Mouse (Mus musculus): ENCODE results near the gene Dnajc16.

GRCm38 (mm10) chr4:141826060-141826459 lies 35.3 kb upstream of the Dnajc16 start, which contains the start of gene Cela2a:
- TF ChIP-seq HCFC1 (IDR thresholded peaks at IDR 0.05; ENCODE audit: borderline replicate concordance, insufficient read depth, low read length) = no peak
- no peak for TF ChIP-seq CHD2 (IDR thresholded peaks at IDR 0.05; ENCODE audit: low read depth, low read length)

Data from ES-E14 (cell line).